Mouse (Mus musculus): Measurements from ENCODE around the gene Olfr689.
A peak's percentile ranks its signal among the peaks of the same experiment; 100 is the strongest.
"Not testable (repeated sequence)": the region's sequence is repeated elsewhere in the genome, so short reads cannot be mapped to it uniquely, and the experiment has no call there.

Olfr689 gene

DNA sequence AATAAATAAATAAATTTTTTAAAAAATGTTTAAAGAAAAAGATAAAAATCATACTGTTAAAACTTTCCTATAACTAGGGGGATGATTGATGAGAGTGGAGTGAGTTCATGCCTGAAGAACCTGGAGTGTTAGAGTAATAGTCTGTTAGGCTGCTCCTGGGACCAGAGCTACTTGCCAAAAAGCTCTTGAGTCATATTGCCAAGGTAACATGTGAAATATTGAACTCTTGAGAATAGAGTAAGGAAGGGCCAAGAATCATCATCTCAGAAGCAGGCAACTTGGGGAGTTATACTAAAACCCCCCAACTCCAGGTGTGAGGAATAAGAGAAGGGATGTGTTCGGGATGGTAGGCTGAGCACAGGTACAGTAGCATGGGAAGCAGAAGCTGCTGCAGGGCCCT lies at the start of gene Olfr689:
Olfr689 (plus strand) TSS at position 301 of the 400 bp plus-strand sequence.
- no peak for DNase-seq (ENCODE audit: low read depth, low spot score)

- DNase-seq (ENCODE audit: low read depth, low spot score), result no peak
Measured at GRCm38 (mm10) chr7:105272426-105272825, 38.5 kb upstream of the Olfr689 start.

- no peak for DNase-seq (ENCODE audit: low read depth, low spot score)
Measured at GRCm38 (mm10) chr7:105287795-105288194, 23.2 kb upstream of the Olfr689 start, which contains the start of gene Olfr688. TSS of gene Olfr688 (plus strand) at chr7:105288095.

- peak; percentile 67 for DNase-seq (ENCODE audit: low read depth, low spot score)
Measured at GRCm38 (mm10) chr7:105290051-105290450, 20.9 kb upstream of the Olfr689 start.

DNA sequence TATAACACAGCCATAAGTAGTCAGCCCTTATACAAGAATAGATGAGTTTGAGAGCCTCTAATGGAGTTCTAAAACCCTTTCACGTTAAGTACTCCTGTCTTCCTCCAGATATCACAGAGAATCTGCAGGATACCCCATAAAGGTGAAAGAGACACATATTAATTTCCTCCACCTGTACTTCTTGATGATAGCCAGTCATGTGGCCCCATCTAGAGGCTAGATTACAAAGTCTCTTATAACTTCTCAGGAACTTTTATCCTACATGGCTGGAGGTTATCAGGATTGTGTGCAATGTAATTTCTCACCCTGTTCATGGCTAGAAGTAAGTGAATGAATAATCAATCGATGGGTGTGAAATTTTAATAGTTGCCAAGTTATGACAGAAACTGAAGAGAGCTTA lies 14.3 kb downstream of the Olfr689 start:
- DNase-seq (ENCODE audit: low read depth, low spot score), result no peak

DNA sequence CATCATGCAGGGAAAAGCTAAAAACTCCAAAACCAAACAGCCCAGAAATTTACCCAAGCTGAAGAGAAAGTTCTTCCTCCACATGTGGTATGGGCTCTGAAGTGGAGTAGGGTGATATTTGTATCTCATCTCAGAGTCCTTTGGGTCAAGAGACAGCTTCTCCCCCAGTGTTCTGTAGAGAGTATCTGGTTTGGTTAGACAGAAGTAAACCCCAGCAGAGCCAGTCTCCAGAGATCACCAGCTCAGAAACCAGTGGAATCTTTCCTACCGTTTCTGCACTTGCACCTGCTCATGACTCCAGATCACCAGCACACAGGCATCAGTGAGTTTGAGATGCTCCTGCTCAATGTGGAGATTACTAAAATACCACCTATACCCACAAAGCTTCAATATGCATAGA lies 23.0 kb downstream of the Olfr689 start, which contains the start of gene Olfr690:
Olfr690 (minus strand) TSS at position 101 of the 400 bp plus-strand sequence.
- DNase-seq (ENCODE audit: low read depth, low spot score), result no peak

- DNase-seq (ENCODE audit: low read depth, low spot score), result no peak
Measured at GRCm38 (mm10) chr7:105342170-105342569, 31.2 kb downstream of the Olfr689 start, which contains the start of gene Olfr691. TSS of gene Olfr691 (minus strand) at chr7:105342270.

- DNase-seq (ENCODE audit: low read depth, low spot score), result no peak
Measured at GRCm38 (mm10) chr7:105342752-105343151, 31.8 kb downstream of the Olfr689 start.

GRCm38 (mm10) chr7:105356064-105356463 lies 45.1 kb downstream of the Olfr689 start:
- DNase-seq (ENCODE audit: low read depth, low spot score), result not testable (repeated sequence)

- DNase-seq (ENCODE audit: low read depth, low spot score), result not testable (repeated sequence)
Measured at GRCm38 (mm10) chr7:105356487-105356886, 45.5 kb downstream of the Olfr689 start.

DNA sequence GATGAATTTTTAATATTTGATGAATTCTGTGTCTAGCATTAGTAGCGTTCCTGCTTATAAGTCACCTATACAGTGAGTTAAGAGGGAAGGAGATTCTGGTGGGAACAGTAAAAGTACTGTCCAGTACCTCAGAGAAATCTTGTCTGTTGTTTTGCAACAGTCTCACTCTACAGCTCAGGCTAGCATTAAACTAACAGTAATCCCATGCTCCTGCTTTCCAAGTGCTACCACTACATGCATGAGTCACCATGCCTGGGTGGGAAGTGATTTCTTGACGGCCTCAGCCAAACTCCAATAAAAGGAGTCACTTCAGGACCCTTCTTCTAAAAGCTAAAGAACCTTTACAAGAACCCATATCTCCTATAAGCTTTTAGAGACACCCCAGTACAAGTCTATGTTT lies 50.7 kb downstream of the Olfr689 start:
- no peak for DNase-seq (ENCODE audit: low read depth, low spot score)

DNA sequence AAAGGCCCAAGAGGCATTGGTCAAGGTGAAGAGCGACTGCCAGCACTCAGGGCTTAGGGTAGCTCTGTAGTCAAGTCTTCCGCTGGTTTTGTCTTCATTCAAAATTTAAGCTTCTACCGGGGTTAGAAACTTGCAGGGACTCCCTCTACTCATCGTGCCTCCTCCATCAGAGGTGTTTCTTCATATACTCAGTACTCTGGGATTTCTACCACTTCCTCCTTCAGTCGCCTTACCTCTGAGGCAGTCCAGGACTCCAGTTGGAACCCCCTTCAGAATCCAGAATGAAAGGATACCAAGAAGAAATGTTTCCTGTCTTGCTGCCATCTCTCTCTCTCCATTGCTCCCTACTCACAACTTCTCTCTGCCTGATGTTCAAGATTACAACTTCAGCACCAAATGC lies 56.3 kb downstream of the Olfr689 start:
- DNase-seq (ENCODE audit: low read depth, low spot score), result no peak

- no peak for DNase-seq (ENCODE audit: low read depth, low spot score)
Measured at GRCm38 (mm10) chr7:105367930-105368329, 57.0 kb downstream of the Olfr689 start, which contains the start of gene Olfr692. TSS of gene Olfr692 (plus strand) at chr7:105368230.

- no peak for DNase-seq (ENCODE audit: low read depth, low spot score)
Measured at GRCm38 (mm10) chr7:105368521-105368920, 57.6 kb downstream of the Olfr689 start.
